Mouse (Mus musculus) heart, adult 2 months (tissue): ENCODE results near the gene Tshz2.

Experiments
- CTCF ChIP-seq: fragments of 200-600 bp; IDR thresholded peaks from 2 replicates; pipeline ENCODE4 v1.8.1; 2022; ENCODE audit warnings: antibody characterized with exemption, mild to moderate bottlenecking, moderate library complexity
- EP300 ChIP-seq: fragments of 200-500 bp; IDR thresholded peaks from 2 replicates; pipeline ENCODE4 v1.6.1; 2011; ENCODE audit warnings: low read depth, low read length, control low read depth; ENCODE audit not compliant: insufficient read depth
- POLR2A ChIP-seq: fragments of 200-500 bp; IDR thresholded peaks from 2 replicates; pipeline ENCODE4 v1.6.1; 2011; ENCODE audit warnings: mild to moderate bottlenecking, low read depth, low read length, control low read depth; ENCODE audit not compliant: insufficient read depth

DNA sequence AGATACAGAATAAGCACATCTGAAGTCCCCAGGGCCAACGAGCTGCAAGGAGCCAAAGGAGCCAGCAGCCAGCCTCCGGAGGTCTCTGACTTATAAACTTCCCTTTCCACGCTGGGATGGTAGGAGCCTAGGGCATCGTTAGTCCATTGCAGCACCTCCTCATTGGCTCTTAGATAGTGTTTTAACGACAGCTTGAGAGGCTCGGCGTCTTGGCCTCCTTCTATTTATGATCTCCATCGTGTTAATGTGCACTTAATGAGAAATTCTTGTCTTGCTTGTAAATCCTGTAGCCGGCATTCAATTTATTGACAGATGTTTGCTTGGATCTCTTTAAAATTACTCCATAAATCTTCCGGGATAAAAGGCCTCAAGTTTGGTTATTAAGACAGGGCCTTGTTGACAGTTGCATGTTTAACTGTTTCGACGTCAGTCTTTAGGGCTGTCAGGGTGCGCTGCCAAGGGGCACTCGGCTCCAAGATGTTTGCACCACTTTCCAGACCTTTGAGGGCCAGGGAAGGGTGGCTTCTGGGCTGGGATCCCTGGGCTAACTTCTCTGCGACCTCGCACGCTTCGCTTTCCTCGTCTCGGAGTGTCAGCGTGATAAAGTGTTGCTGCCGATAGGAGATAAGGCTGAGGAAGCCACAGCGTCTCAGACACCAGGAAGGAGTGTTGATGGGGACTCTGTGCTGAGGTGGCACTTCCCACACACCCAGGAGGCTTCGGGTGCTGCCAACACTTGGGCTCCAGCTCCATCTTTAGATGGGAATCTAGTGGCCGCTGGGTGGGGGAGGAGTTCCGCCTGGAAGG is 150.3 kb downstream of the Tshz2 start:
- TF ChIP-seq CTCF (no peak), POLR2A (no peak), EP300 (no peak)
